Mouse (Mus musculus): ENCODE measurements around the gene Ly75.

Gene Ly75

DNA sequence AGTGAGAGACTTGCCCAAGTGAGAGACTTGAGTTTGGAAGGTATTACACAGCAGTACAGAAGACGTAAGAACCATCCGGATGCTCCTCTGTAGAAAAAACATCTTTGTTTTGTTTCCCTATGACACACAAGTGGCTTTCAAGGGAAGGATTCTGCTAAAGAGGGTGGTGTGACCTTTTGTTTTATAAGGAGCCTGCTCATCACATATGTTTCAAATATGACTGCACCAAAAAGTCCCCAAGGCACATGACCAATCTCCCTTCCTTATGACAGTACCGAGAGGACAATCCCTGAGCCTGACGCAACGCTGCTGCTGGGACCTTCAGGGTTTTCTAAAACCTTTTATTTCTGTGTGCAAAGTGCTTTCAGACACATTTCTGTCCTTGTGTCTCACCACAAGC, 12.9 kb downstream of the Ly75 start:
- DNase-seq (ENCODE audit: low read depth, low spot score): no peak

DNA sequence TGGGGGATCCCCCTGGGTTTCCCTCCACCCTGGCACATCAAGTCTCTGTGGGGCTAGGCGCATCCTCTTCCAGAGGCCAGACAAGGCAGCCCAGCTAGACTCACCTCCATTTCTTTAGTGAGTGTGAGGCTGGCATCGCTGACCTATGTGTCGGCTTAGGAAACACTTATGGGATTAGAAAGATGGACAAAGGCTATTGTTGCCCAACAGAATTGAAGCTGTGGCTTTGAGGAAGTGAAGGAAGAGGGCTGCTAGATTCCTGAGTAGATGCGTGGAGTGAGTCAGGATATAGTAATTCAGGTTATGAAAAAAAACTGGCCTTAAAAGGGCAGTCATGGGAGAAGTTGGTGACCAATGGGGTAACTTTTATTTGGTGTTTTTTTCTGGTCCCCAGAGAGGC, 13.6 kb downstream of the Ly75 start:
- DNase-seq (ENCODE audit: low read depth, low spot score): no peak

DNA sequence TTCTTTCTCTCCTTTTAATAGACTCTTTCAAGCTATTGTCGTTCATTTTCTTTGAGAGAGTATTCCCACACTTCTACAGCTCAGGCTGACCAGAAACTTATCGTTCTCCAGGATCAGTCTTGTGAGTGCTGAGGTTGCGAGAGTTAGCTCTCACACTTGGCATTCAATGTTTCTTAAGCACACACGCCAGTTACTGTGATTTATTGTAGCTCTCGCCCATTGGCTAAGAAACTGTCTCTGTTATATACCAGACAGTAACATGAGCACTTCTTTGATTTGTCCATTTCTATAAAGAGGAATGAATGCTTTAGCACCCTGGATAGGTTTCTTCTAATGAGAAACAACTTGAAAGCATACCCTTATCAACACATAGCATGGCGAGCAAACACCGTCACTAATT, 15.2 kb downstream of the Ly75 start:
- DNase-seq (ENCODE audit: low read depth, low spot score): no peak

DNA sequence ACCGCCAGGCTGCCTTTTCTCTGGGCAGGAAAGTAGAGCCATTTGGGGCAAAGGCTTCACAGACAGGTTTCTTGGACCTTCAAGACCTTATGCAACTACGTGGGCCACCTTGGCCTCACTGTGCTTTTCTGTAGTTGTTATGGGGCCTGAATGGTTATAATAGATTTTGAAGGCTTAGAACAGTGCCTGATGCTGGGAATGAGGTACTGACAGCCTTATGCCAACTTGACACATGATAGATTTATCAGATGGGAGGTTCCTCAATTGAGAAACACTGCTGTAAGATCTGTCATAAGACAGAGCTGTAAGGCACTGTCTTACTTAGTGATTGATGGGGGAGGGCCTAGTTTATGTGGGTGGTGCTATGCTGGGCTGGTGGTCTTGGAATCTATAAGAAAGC, 15.9 kb downstream of the Ly75 start:
- DNase-seq (ENCODE audit: low read depth, low spot score): no peak

- DNase-seq (ENCODE audit: low read depth, low spot score): no peak
Measured at GRCm38 (mm10) chr2:60365820-60366610, 17.1 kb downstream of the Ly75 start.

GRCm38 (mm10) chr2:60365138-60365775, 17.8 kb downstream of the Ly75 start:
- no peak for DNase-seq (ENCODE audit: low read depth, low spot score)

GRCm38 (mm10) chr2:60362146-60362545, 21.0 kb downstream of the Ly75 start:
- no peak for DNase-seq (ENCODE audit: low read depth, low spot score)

GRCm38 (mm10) chr2:60359796-60360195, 23.3 kb downstream of the Ly75 start:
- no peak for DNase-seq (ENCODE audit: low read depth, low spot score)

- DNase-seq (ENCODE audit: low read depth, low spot score): no peak
Measured at GRCm38 (mm10) chr2:60355388-60355683, 27.8 kb downstream of the Ly75 start.

DNA sequence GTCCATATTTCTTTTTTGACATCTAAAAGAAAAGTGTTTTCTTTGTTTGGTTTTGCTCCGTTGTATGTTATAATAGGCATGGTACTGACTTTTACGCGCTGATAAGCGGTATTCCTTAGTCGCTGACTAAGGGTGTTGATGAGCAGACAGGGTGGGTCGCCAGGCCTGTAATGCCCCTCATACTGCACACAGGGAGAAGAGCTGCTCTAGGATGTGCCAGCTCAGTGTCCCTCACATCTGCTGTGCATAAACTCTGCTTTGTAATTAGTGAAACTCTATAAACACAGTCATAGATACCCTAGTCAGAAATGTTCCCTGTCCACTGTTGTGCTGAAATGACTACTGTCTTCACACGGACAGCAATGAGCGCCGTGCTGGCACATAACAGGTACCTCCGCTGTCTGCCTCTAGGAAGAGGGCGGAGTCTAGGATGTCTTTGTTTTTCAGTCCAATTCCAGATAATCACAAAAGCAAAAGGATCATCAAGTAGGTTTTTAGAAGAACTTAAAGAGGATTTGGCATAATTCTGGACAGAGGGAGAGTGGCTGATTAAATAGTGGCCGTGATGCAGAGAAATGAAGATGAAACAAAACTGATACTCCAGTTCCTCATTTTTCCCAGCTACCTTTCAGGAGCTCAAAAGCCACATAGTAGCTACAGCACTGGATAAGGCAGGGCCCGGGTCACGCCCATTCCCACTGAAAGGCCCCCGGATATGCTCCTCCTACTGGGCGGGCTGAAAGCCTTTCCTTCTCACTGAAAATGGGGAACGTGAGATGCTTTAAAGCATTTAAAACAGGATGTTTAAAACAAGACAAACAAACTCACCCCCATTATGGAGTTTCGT, 28.3 kb downstream of the Ly75 start:
- no peak for DNase-seq (ENCODE audit: low read depth, low spot score)

GRCm38 (mm10) chr2:60352296-60352695, 30.8 kb downstream of the Ly75 start:
- no peak for DNase-seq (ENCODE audit: low read depth, low spot score)

- DNase-seq (ENCODE audit: low read depth, low spot score): no peak
Measured at GRCm38 (mm10) chr2:60351781-60352180, 31.3 kb downstream of the Ly75 start.

- DNase-seq (ENCODE audit: low read depth, low spot score): no peak
Measured at GRCm38 (mm10) chr2:60347875-60348274, 35.2 kb downstream of the Ly75 start.

DNA sequence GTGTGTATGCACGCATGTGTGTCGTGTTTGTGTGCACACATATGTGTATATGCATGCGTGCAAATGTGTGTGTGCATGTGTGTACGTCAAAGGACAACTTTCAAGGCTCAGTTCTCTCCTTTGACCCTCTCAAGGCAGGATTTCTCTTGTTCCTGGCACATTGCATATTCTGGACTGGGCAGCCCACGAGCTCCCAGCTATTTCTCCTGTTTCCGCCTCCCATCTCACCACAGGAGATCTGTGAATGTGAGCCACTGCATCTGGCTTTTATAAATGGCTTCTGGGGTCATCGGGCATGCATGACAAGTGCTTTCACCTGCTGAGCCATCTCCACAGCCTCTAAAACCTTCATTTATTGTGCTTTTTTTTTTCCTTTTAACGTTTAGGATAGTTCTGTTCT, 36.6 kb downstream of the Ly75 start:
- no peak for DNase-seq (ENCODE audit: low read depth, low spot score)

- no peak for DNase-seq (ENCODE audit: low read depth, low spot score)
Measured at GRCm38 (mm10) chr2:60345717-60346116, 37.4 kb downstream of the Ly75 start.

- no peak for DNase-seq (ENCODE audit: low read depth, low spot score)
Measured at GRCm38 (mm10) chr2:60343607-60344289, 39.4 kb downstream of the Ly75 start.

- DNase-seq (ENCODE audit: low read depth, low spot score): no peak
Measured at GRCm38 (mm10) chr2:60342107-60342880, 40.8 kb downstream of the Ly75 start.

DNA sequence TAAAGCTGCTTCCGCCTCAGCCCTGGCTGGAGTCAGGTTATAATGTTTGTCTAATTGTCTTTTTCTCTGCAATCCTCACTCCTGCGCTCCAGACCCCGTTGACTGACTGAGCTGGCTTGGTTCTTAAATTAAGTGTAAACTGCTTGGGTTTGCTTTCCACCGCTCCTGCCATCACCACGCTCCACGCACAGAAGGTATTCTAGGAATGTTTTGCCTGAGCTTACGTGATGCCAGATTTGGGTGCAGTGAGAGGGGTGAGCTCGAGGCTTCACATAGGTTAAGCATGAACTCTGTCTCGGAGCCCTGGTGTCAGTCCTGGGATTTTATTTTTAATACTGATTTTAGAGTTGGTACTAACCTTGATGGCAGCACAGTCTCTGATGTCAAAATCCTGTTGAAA, 45.2 kb downstream of the Ly75 start:
- no peak for DNase-seq (ENCODE audit: low read depth, low spot score)

DNA sequence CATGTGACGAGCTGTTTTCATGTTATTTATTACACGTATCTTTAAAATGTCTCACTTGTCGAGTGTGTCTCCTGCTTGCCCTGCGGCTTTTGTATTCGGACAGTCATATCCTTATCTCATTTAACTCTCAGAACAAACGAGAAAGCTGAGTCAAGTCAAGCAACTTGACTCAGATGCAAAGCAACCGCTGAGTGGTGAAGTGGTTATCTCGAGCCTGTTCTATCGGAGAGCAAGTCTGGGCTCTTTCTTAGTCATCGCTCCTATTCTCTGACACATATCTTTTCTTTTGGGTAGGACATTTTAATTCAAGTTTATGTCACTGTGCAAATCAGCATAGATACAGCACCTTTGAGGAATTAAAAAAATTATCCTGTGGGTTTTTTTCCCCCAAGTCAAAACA, 54.5 kb downstream of the Ly75 start:
- DNase-seq (ENCODE audit: low read depth, low spot score): no peak

DNA sequence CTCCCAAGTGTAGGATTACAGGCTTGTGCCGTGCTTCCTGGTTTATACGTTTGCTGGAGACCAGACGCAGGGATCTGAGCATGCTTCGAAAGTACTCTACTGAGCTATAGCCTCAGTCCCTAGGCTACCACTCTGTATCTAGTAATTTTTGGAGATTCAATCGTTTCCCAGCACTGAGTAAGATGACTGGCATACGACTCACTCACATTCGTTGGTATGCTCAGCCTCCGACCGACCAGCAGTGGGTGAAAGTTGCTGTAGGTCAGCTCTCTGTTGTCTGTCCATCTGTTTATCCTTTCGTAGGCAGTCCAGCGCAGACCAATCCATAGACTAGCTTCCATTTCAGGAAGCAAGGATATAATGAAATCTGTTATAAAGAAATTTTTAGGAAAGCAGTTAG, 55.5 kb downstream of the Ly75 start:
- no peak for DNase-seq (ENCODE audit: low read depth, low spot score)

DNA sequence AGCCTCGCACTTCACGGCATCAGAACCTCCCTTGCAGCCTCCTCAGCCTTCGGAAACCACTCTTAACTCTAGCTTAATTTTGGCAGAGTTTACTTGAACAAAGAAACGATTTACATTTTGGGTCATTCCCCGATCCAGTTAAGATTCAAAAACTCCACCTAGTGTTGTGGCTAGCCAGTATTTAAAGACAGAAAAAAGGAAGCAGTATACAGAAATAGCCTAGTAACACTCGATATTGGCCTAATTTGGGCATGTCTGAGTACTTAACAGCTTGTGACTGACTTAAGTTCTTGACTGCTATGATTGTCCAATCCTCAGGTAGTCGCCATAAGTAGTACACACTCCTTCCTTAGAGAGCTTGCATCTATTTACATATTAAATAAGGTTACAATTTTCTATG, 56.2 kb downstream of the Ly75 start:
- no peak for DNase-seq (ENCODE audit: low read depth, low spot score)
